Mouse (Mus musculus): Measurements from ENCODE around the gene Bcas1.

GRCm38 (mm10) chr2:170461652-170462051 lies 34.0 kb upstream of the Bcas1 start:
- TF ChIP-seq CTCF (IDR thresholded peaks at IDR 0.05; ENCODE audit: low read depth): no peak
- no peak for TF ChIP-seq EP300 (optimal IDR thresholded peaks at IDR 0.05)
